Mouse (Mus musculus): Measurements from ENCODE around the gene Snx27. TPM values are rescaled to one million over a fixed set of nuclear protein-coding genes. Genes with fewer than 3 reads are reported as not detected.

Snx27 gene
- total and polyA plus RNA-seq, 3 experiments, result 36.9 to 123 (median 45.4) TPM

GRCm38 (mm10) chr3:94587962-94588361 lies 5.4 kb upstream of the Snx27 start:
- Histone ChIP-seq H3K27me3 (ENCODE audit: control insufficient read depth in 1 of 2, insufficient read depth in 2 of 2, low read length in 2 of 2) (no peaks in the 10 kb centered on the region), H3K36me3 (ENCODE audit: control insufficient read depth in 1 of 2, insufficient read depth in 2 of 2, low read length in 2 of 2) (peaks cover 0 to 7% of the 10 kb centered on the region in 2 experiments; a peak in 2 of 4 replicates), H3K9me3 (replicated peaks; ENCODE audit: insufficient read depth, low read length) (no peaks in the 10 kb centered on the region), H3K27ac (ENCODE audit: control insufficient read depth, low read depth, low read length) (no peak overlapping the region), H3K9ac (ENCODE audit: control insufficient read depth, low read depth, low read length, poor library complexity, severe bottlenecking) (no peak overlapping the region), H3K4me1 (ENCODE audit: control insufficient read depth in 1 of 2, insufficient read depth in 2 of 2, low read length in 2 of 2) (no peaks in the 10 kb centered on the region), H3K4me3 (ENCODE audit: control insufficient read depth in 1 of 2, insufficient read depth in 1 of 2, low read depth in 2 of 2, low read length in 2 of 2) (no peak overlapping the region), H3K79me2 (ENCODE audit: control insufficient read depth, insufficient read depth, low read length, poor library complexity) (no peaks in the 10 kb centered on the region)
- DNase-seq (ENCODE audit: low read depth, low spot score), result no peak
- TF ChIP-seq RAD21 (IDR thresholded peaks at IDR 0.05; ENCODE audit: low read depth, low read length), result no peak

- H3K27me3 ChIP-seq (ENCODE audit: control insufficient read depth in 1 of 2, insufficient read depth in 2 of 2, low read length in 2 of 2), result no peaks in the 10 kb centered on the region
- TF ChIP-seq EP300 (IDR thresholded peaks at IDR 0.05; ENCODE audit: low read depth in 1 of 2, low read length in 2 of 2) (no peak), GATA1 (IDR thresholded peaks at IDR 0.05; ENCODE audit: low read depth, low read length) (no peak)
- peaks cover 34% of the 10 kb centered on the region for H3K79me2 ChIP-seq (ENCODE audit: control insufficient read depth, insufficient read depth, low read length, poor library complexity)
- peak overlapping the region; percentile 49 to 67 for H3K4me3 ChIP-seq (ENCODE audit: control insufficient read depth in 1 of 2, insufficient read depth in 1 of 2, low read depth in 2 of 2, low read length in 2 of 2)
- H3K9me3 ChIP-seq (replicated peaks; ENCODE audit: insufficient read depth, low read length), result no peaks in the 10 kb centered on the region
- H3K27ac ChIP-seq (ENCODE audit: control insufficient read depth, low read depth, low read length), result no peak overlapping the region
- H3K36me3 ChIP-seq (ENCODE audit: control insufficient read depth in 1 of 2, insufficient read depth in 2 of 2, low read length in 2 of 2), result peaks cover 0 to 23% of the 10 kb centered on the region in 2 experiments; a peak in 2 of 4 replicates
- H3K9ac ChIP-seq (ENCODE audit: control insufficient read depth, low read depth, low read length, poor library complexity, severe bottlenecking), result peak overlapping the region; percentile 47
- peaks cover 6 to 10% of the 10 kb centered on the region in 2 experiments; a peak in 3 of 4 replicates for H3K4me1 ChIP-seq (ENCODE audit: control insufficient read depth in 1 of 2, insufficient read depth in 2 of 2, low read length in 2 of 2)
- no peak for DNase-seq (ENCODE audit: low read depth, low spot score)
Measured at GRCm38 (mm10) chr3:94582944-94583343, 428 bp upstream of the Snx27 start.

- Histone ChIP-seq H3K27ac (ENCODE audit: control insufficient read depth, low read depth, low read length) (peak overlapping the region; percentile 29), H3K9me3 (replicated peaks; ENCODE audit: insufficient read depth, low read length) (no peaks in the 10 kb centered on the region), H3K36me3 (ENCODE audit: control insufficient read depth in 1 of 2, insufficient read depth in 2 of 2, low read length in 2 of 2) (peaks cover 0 to 23% of the 10 kb centered on the region in 2 experiments; a peak in 2 of 4 replicates), H3K27me3 (ENCODE audit: control insufficient read depth in 1 of 2, insufficient read depth in 2 of 2, low read length in 2 of 2) (no peaks in the 10 kb centered on the region), H3K4me1 (ENCODE audit: control insufficient read depth in 1 of 2, insufficient read depth in 2 of 2, low read length in 2 of 2) (peaks cover 6 to 10% of the 10 kb centered on the region in 2 experiments; a peak in 3 of 4 replicates), H3K9ac (ENCODE audit: control insufficient read depth, low read depth, low read length, poor library complexity, severe bottlenecking) (peak overlapping the region; percentile 89), H3K79me2 (ENCODE audit: control insufficient read depth, insufficient read depth, low read length, poor library complexity) (peaks cover 41% of the 10 kb centered on the region), H3K4me3 (ENCODE audit: control insufficient read depth in 1 of 2, insufficient read depth in 1 of 2, low read depth in 2 of 2, low read length in 2 of 2) (peak overlapping the region; percentile 67 to 82)
- no peak; the same call in 1 of the 2 replicates for TF ChIP-seq TBP (IDR thresholded peaks at IDR 0.05; ENCODE audit: low read depth, low read length)
- TF ChIP-seq MYC (IDR thresholded peaks at IDR 0.05; ENCODE audit: low read depth, low read length), result no peak
- TF ChIP-seq ETS1 (IDR thresholded peaks at IDR 0.05; ENCODE audit: low read depth, low read length), result no peak
- TF ChIP-seq MYB (IDR thresholded peaks at IDR 0.05; ENCODE audit: low read depth, low read length), result no peak
- peak; percentile 66; the same call in 1 of the 2 replicates for TF ChIP-seq UBTF (IDR thresholded peaks at IDR 0.05; ENCODE audit: borderline replicate concordance, insufficient read depth, low read depth, low read length)
- TF ChIP-seq KAT2A (conservative IDR thresholded peaks at IDR 0.05; ENCODE audit: low read depth, low read length), result no peak
- TF ChIP-seq GABPA (IDR thresholded peaks at IDR 0.05; ENCODE audit: low read depth, low read length), result no peak
- TF ChIP-seq TCF12 (IDR thresholded peaks at IDR 0.05; ENCODE audit: low read depth, low read length), result no peak
- TF ChIP-seq MAFK (IDR thresholded peaks at IDR 0.05; ENCODE audit: borderline replicate concordance, low read depth, low read length), result no peak
- peak; percentile 33; the same call in 1 of the 2 replicates for TF ChIP-seq MXI1 (IDR thresholded peaks at IDR 0.05; ENCODE audit: low read depth, low read length)
- TF ChIP-seq MAZ (IDR thresholded peaks at IDR 0.05; ENCODE audit: low read depth, low read length), result no peak; the same call in 1 of the 2 replicates
- no peak for TF ChIP-seq ZKSCAN1 (IDR thresholded peaks at IDR 0.05; ENCODE audit: low read depth, low read length)
- TF ChIP-seq ZMIZ1 (IDR thresholded peaks at IDR 0.05; ENCODE audit: low read depth, low read length), result no peak
- no peak for TF ChIP-seq CHD2 (IDR thresholded peaks at IDR 0.05; ENCODE audit: low read length)
- peak; percentile 41 for TF ChIP-seq MAX (IDR thresholded peaks at IDR 0.05; ENCODE audit: low read length)
- TF ChIP-seq TAL1 (IDR thresholded peaks at IDR 0.05; ENCODE audit: low read length), result no peak
- TF ChIP-seq CTCF (IDR thresholded peaks at IDR 0.05 in 2 of 3, conservative IDR thresholded peaks at IDR 0.05 in 1 of 3; ENCODE audit: control insufficient read depth in 1 of 3, insufficient read depth in 1 of 3, low read depth in 2 of 3, low read length in 3 of 3, poor library complexity in 1 of 3, severe bottlenecking in 1 of 3), result no peak
- no peak for TF ChIP-seq ZNF384 (IDR thresholded peaks at IDR 0.05; ENCODE audit: low read depth, low read length)
- TF ChIP-seq RCOR1 (IDR thresholded peaks at IDR 0.05; ENCODE audit: low read depth, low read length), result no peak
- no peak for TF ChIP-seq GATA1 (IDR thresholded peaks at IDR 0.05; ENCODE audit: low read depth, low read length)
- no peak; a peak in 1 of 4 replicates for TF ChIP-seq POLR2A (IDR thresholded peaks at IDR 0.05; ENCODE audit: control insufficient read depth in 1 of 2, insufficient read depth in 1 of 2, low read depth in 1 of 2, low read length in 2 of 2, poor library complexity in 1 of 2)
- TF ChIP-seq USF1 (IDR thresholded peaks at IDR 0.05; ENCODE audit: low read depth, low read length), result peak; percentile 17; the same call in 1 of the 2 replicates
- DNase-seq (ENCODE audit: low read depth, low spot score), result peak; percentile 81
Measured at GRCm38 (mm10) chr3:94581793-94582455, 592 bp downstream of the Snx27 start.

Measured in MEL (cell line).